9 mouse cellular contexts compared by ENCODE assay signal in genomic region chr10:67871811-67872210, GRCm38 (mm10). TPM values are rescaled to one million over a fixed set of nuclear protein-coding genes. Genes with fewer than 3 reads are reported as not detected.
DNase-seq lines count a peak whose midpoint lies in the region; ATAC-seq and TF ChIP-seq lines count a peak whose summit lies in the region.
"Had no signal": no experiment of that assay in that cellular context is flagged by ENCODE, and none has a peak within 500 bp of the region (broad histone marks: within the 10 kb centered on the region; RNA-seq: fewer than 3 reads in every experiment).

No protein-coding gene starts in this region.

- H3K4me2 ChIP-seq in kidney, embryonic 15.5 days: no peak overlapping the region
- H3K4me2 ChIP-seq in embryonic facial prominence, embryonic 11.5 days (ENCODE audit: low read depth, low read length): no peak overlapping the region
- no peak overlapping the region for H3K4me2 ChIP-seq in hindbrain, embryonic 12.5 days (replicated peaks)
- no peak overlapping the region for H3K4me2 ChIP-seq in midbrain, postnatal 0 days (ENCODE audit: low read depth, low read length, poor library complexity, severe bottlenecking)
- H3K4me2 ChIP-seq in stomach, embryonic 14.5 days (replicated peaks; ENCODE audit: low read depth, low read length): no peak overlapping the region
- H3K4me2 ChIP-seq: lung, embryonic 15.5 days had no signal

- H3K27ac ChIP-seq in kidney, embryonic 15.5 days: no peak overlapping the region
- H3K27ac ChIP-seq in embryonic facial prominence, embryonic 11.5 days (replicated peaks; ENCODE audit: low read depth, low read length): no peak overlapping the region
- H3K27ac ChIP-seq in hindbrain, embryonic 12.5 days: no peak overlapping the region
- H3K27ac ChIP-seq in left cerebral cortex, adult 2 months: no peak overlapping the region
- no peak overlapping the region for H3K27ac ChIP-seq in midbrain, postnatal 0 days (ENCODE audit: low read depth, low read length)
- no peak overlapping the region for H3K27ac ChIP-seq in stomach, embryonic 14.5 days (ENCODE audit: low read length)
- H3K27ac ChIP-seq: lung, embryonic 15.5 days had no signal

- WGBS in kidney, embryonic 15.5 days: 16% methylated on average over 2 of the region's 2 CpGs
- 24% methylated on average over 2 of the region's 2 CpGs for WGBS in embryonic facial prominence, embryonic 11.5 days
- WGBS in hindbrain, embryonic 12.5 days: 32% methylated on average over 2 of the region's 2 CpGs
- 15% methylated on average over 2 of the region's 2 CpGs for WGBS in midbrain, postnatal 0 days
- 19% methylated on average over 2 of the region's 2 CpGs for WGBS in stomach, embryonic 14.5 days

- H3K9me3 ChIP-seq in kidney, embryonic 15.5 days (replicated peaks): no peaks in the 10 kb centered on the region
- H3K9me3 ChIP-seq in embryonic facial prominence, embryonic 11.5 days (replicated peaks; ENCODE audit: control insufficient read depth, low read length): no peaks in the 10 kb centered on the region
- H3K9me3 ChIP-seq in hindbrain, embryonic 12.5 days (replicated peaks): no peaks in the 10 kb centered on the region
- H3K9me3 ChIP-seq in midbrain, postnatal 0 days (ENCODE audit: low read length): no peaks in the 10 kb centered on the region
- H3K9me3 ChIP-seq in stomach, embryonic 14.5 days (ENCODE audit: control insufficient read depth, low read depth, low read length): no peaks in the 10 kb centered on the region
- H3K9me3 ChIP-seq: lung, embryonic 15.5 days had no signal

- H3K9ac ChIP-seq in kidney, embryonic 15.5 days: no peak overlapping the region
- H3K9ac ChIP-seq in embryonic facial prominence, embryonic 11.5 days (replicated peaks; ENCODE audit: low read length): no peak overlapping the region
- H3K9ac ChIP-seq in hindbrain, embryonic 12.5 days: no peak overlapping the region
- H3K9ac ChIP-seq in midbrain, postnatal 0 days (replicated peaks; ENCODE audit: low read length, poor library complexity, severe bottlenecking): no peak overlapping the region
- H3K9ac ChIP-seq in stomach, embryonic 14.5 days (replicated peaks; ENCODE audit: low read depth, low read length): no peak overlapping the region
- H3K9ac ChIP-seq: lung, embryonic 15.5 days had no signal

- H3K27me3 ChIP-seq in kidney, embryonic 15.5 days: no peaks in the 10 kb centered on the region
- no peaks in the 10 kb centered on the region for H3K27me3 ChIP-seq in embryonic facial prominence, embryonic 11.5 days (ENCODE audit: control insufficient read depth, insufficient read depth, low read length)
- H3K27me3 ChIP-seq in hindbrain, embryonic 12.5 days: no peaks in the 10 kb centered on the region
- H3K27me3 ChIP-seq in midbrain, postnatal 0 days (ENCODE audit: insufficient read depth, low read length): no peaks in the 10 kb centered on the region
- H3K27me3 ChIP-seq in stomach, embryonic 14.5 days (ENCODE audit: control insufficient read depth, insufficient read depth, low read length): no peaks in the 10 kb centered on the region
- H3K27me3 ChIP-seq: lung, embryonic 15.5 days had no signal

- TF ChIP-seq CTCF in left cerebral cortex, adult 2 months (IDR thresholded peaks at IDR 0.05): peak; percentile 91
- peak; percentile 85 for TF ChIP-seq CTCF in midbrain, postnatal 0 days (IDR thresholded peaks at IDR 0.05)

- H3K36me3 ChIP-seq in kidney, embryonic 15.5 days: no peaks in the 10 kb centered on the region
- no peaks in the 10 kb centered on the region for H3K36me3 ChIP-seq in embryonic facial prominence, embryonic 11.5 days (replicated peaks; ENCODE audit: control insufficient read depth, insufficient read depth, low read depth, low read length)
- H3K36me3 ChIP-seq in hindbrain, embryonic 12.5 days: no peaks in the 10 kb centered on the region
- no peaks in the 10 kb centered on the region for H3K36me3 ChIP-seq in midbrain, postnatal 0 days (ENCODE audit: insufficient read depth, low read length)
- H3K36me3 ChIP-seq in stomach, embryonic 14.5 days (ENCODE audit: control insufficient read depth, insufficient read depth, low read length): no peaks in the 10 kb centered on the region
- H3K36me3 ChIP-seq: lung, embryonic 15.5 days had no signal

- DNase-seq in kidney, adult 11 months: peak; percentile 29
- peak; percentile 68 for DNase-seq in adrenal gland, postnatal 25 days
- peak; percentile 74 for DNase-seq in embryonic facial prominence, embryonic 11.5 days (ENCODE audit: low spot score)
- DNase-seq in left cerebral cortex, adult 2 months (ENCODE audit: extremely low spot score in 1 of 2, low spot score in 2 of 2): peak; percentile 72 to 79
- DNase-seq in midbrain, postnatal 0 days (ENCODE audit: low spot score): peak; percentile 70

- no peak overlapping the region for H3K4me3 ChIP-seq in kidney, embryonic 15.5 days (replicated peaks)
- H3K4me3 ChIP-seq in embryonic facial prominence, embryonic 11.5 days (ENCODE audit: low read depth, low read length): no peak overlapping the region
- no peak overlapping the region for H3K4me3 ChIP-seq in hindbrain, embryonic 12.5 days
- no peak overlapping the region for H3K4me3 ChIP-seq in left cerebral cortex, adult 2 months
- no peak overlapping the region for H3K4me3 ChIP-seq in midbrain, postnatal 0 days (ENCODE audit: low read depth, low read length)
- no peak overlapping the region for H3K4me3 ChIP-seq in stomach, embryonic 14.5 days (ENCODE audit: low read depth, low read length)
- H3K4me3 ChIP-seq: lung, embryonic 15.5 days had no signal

- intact Hi-C loops in left cerebral cortex, adult 2 months (cut with DNase I): loop anchor here (1.0 to 5.0 kb wide), 3 partner anchors 112 to 275 kb away; no protein-coding TSS in a partner anchor

- no peak for ATAC-seq in kidney, embryonic 15.5 days (replicated peaks; ENCODE audit: low FRiP score)
- no peak for ATAC-seq in embryonic facial prominence, embryonic 11.5 days (replicated peaks; ENCODE audit: insufficient number of reproducible peaks, low FRiP score, low TSS enrichment, low read depth)
- ATAC-seq in hindbrain, embryonic 12.5 days (ENCODE audit: low FRiP score): 0 out of 2 replicates have a peak, but pooled peaks have one; percentile 43
- ATAC-seq in midbrain, postnatal 0 days (ENCODE audit: low FRiP score): no peak
- 0 out of 2 replicates have a peak, but pooled peaks have one; percentile 28 for ATAC-seq in stomach, embryonic 14.5 days (ENCODE audit: insufficient number of reproducible peaks, insufficient read depth, low FRiP score, low read depth)

- 0 out of 2 replicates have a peak, but pooled peaks cover 1% of the 10 kb centered on the region for H3K4me1 ChIP-seq in kidney, embryonic 15.5 days
- no peaks in the 10 kb centered on the region for H3K4me1 ChIP-seq in embryonic facial prominence, embryonic 11.5 days (ENCODE audit: control insufficient read depth, insufficient read depth, low read length)
- no peaks in the 10 kb centered on the region for H3K4me1 ChIP-seq in hindbrain, embryonic 12.5 days
- H3K4me1 ChIP-seq in midbrain, postnatal 0 days (ENCODE audit: insufficient read depth, low read length): no peaks in the 10 kb centered on the region
- no peaks in the 10 kb centered on the region for H3K4me1 ChIP-seq in stomach, embryonic 14.5 days (ENCODE audit: control insufficient read depth, insufficient read depth, low read length)
- H3K4me1 ChIP-seq: lung, embryonic 15.5 days had no signal

RNA-seq across cellular contexts. Expression of gene Zfp365, which starts 40.7 kb away (rescaled TPM):
- polyA plus RNA-seq in kidney, embryonic 15.5 days (2015; fragmentation: Nextera tagmentation; extraction: Ambion mirVana): 0.88 and 0.95 TPM in 2 replicates
- 2.0 and 2.1 TPM in 2 replicates for total RNA-seq in adrenal gland, postnatal 25 days (2021)
- polyA plus RNA-seq in embryonic facial prominence, embryonic 11.5 days (2014; fragmentation: Nextera tagmentation; extraction: Ambion mirVana): 1.5 and 2.6 TPM in 2 replicates
- polyA plus RNA-seq in hindbrain, embryonic 12.5 days (2016; fragmentation: Nextera tagmentation; extraction: Ambion mirVana): 3.0 and 3.5 TPM in 2 replicates
- 100 to 1,000 TPM; 456 to 474 TPM for total RNA-seq in left cerebral cortex, adult 2 months (2021)
- total RNA-seq in midbrain, postnatal 0 days (2014; rRNA removed): 15.2 and 17.4 TPM in 2 replicates
- 7.9 and 9.1 TPM in 2 replicates for polyA plus RNA-seq in midbrain, postnatal 0 days (2015; fragmentation: Nextera tagmentation; extraction: Ambion mirVana)
- 1.5 and 1.7 TPM in 2 replicates for polyA plus RNA-seq in stomach, embryonic 14.5 days (2014; fragmentation: Nextera tagmentation; extraction: Ambion mirVana)

Comparison
In these comparisons a context has a peak if more than half of its experiments do, and no peak if none do; other contexts are left out.
1. ATAC-seq: peak in hindbrain, embryonic 12.5 days (single experiment) and stomach, embryonic 14.5 days (single experiment); none in kidney, embryonic 15.5 days (single experiment), embryonic facial prominence, embryonic 11.5 days (single experiment) and midbrain, postnatal 0 days (single experiment).
2. Peak in every context shown above with its lines, with median percentiles within 50 percentile points of each other: DNase-seq.